Mouse (Mus musculus) neural tube, postnatal 0 days (tissue): ENCODE data around the gene Tmc1. TPM values are rescaled to one million over a fixed set of nuclear protein-coding genes. Genes with fewer than 3 reads are reported as not detected.

Experiments used
- polyA plus RNA-seq: library from polyadenylated mRNA; unstranded; fragments of >200 nt; fragmentation: Nextera tagmentation; extraction: Ambion mirVana; gene quantifications from 2 replicates; pipeline ENCODE4 v1.2.1, GENCODE M21; 2015

Tmc1 gene
- polyA plus RNA-seq: 0.09 TPM in 1 of 2 replicates, not detected in the other

GRCm38 (mm10) chr19:20953874-20954273, at the start of gene Tmc1:
Gene Tmc1, minus strand, starts transcription at chr19:20954202.

Other genes starting within 250 kb of the Tmc1 start
- 3.7 and 4.8 TPM in 2 replicates for gene Aldh1a7, start 226.6 kb downstream of the Tmc1 start, polyA plus RNA-seq